Mouse (Mus musculus): ENCODE data around the gene Ubap1l. TPM values are rescaled to one million over a fixed set of nuclear protein-coding genes. Genes with fewer than 3 reads are reported as not detected.

Ubap1l gene
- polyA plus RNA-seq, 1 experiment = 0.16 TPM

DNA sequence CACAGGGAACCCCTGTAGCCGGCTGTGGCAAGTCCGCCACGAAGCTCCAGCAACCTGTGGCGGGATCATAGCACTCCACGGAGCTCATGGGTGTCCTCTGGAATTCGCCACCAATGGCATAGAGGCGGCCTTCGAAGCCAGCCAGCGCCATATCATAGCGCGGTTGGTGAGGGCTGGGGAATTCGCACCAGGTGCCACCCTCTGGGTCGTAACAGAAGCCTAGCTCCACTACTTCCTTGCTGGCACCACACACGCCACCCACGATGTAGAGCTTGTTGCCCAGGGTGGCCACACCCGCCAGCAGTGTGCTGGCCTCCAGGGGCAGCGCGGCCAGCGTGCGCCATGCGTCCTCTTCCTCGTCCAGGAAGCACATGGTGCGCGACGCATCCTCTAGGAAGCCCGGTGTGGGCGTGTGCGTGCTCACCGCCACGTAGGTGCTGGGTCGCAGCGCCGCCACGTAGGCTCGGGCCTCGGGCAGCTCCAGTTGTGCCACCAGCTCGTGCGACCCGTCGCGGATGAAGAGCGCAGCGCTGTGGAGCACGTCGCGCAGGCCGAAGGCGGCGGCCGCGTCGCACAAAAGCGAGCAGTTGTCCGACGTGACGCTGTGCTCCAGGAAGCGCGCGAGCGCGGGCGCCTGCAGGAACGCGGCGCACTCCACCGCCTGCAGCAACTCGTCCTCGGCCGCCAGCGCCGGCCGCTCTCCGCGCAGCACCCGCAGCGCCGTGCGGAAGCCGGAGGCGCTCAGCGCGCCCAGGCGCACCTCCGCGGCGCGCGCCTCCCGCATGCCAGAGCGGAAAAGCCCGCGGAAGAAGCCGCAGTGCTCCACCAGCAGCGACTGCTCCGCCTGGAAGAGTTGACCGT lies 30.1 kb downstream of the Ubap1l start:
- Histone ChIP-seq H3K4me2 (ENCODE audit: low read depth) (no peak overlapping the region), H3K79me2 (ENCODE audit: control insufficient read depth, insufficient read depth) (no peaks in the 10 kb centered on the region), H3K27me3 (ENCODE audit: control insufficient read depth, insufficient read depth, insufficient read length) (peaks cover 31% of the 10 kb centered on the region), H3K4me3 (no peak overlapping the region), H3ac (ENCODE audit: control insufficient read depth, insufficient read length) (no peak overlapping the region), H3K36me3 (ENCODE audit: control insufficient read depth, insufficient read depth) (no peaks in the 10 kb centered on the region)
- TF ChIP-seq E2F4 (IDR thresholded peaks at IDR 0.05; ENCODE audit: insufficient read depth) (no peak), CEBPB (IDR thresholded peaks at IDR 0.05; ENCODE audit: insufficient read depth, poor library complexity, severe bottlenecking) (no peak), REST (IDR thresholded peaks at IDR 0.05; ENCODE audit: insufficient read depth, insufficient read length) (no peak), SRF (IDR thresholded peaks at IDR 0.05; ENCODE audit: control insufficient read depth, insufficient read length, low read depth) (no peak), POLR2AphosphoS2 (IDR thresholded peaks at IDR 0.05; ENCODE audit: insufficient read length, low read depth) (no peak), MYOD1 (IDR thresholded peaks at IDR 0.05; ENCODE audit: control insufficient read depth in 1 of 3, insufficient read length in 2 of 3, low read depth in 2 of 3) (no peak), TCF12 (IDR thresholded peaks at IDR 0.05; ENCODE audit: insufficient read depth, poor library complexity, severe bottlenecking) (no peak), USF1 (IDR thresholded peaks at IDR 0.05; ENCODE audit: low read depth) (no peak), MYOG (IDR thresholded peaks at IDR 0.05; ENCODE audit: control insufficient read depth in 1 of 3, insufficient read depth in 1 of 3, insufficient read length in 2 of 3, low read depth in 2 of 3) (no peak), TCF3 (IDR thresholded peaks at IDR 0.05; ENCODE audit: insufficient read length, low read depth) (no peak)

DNA sequence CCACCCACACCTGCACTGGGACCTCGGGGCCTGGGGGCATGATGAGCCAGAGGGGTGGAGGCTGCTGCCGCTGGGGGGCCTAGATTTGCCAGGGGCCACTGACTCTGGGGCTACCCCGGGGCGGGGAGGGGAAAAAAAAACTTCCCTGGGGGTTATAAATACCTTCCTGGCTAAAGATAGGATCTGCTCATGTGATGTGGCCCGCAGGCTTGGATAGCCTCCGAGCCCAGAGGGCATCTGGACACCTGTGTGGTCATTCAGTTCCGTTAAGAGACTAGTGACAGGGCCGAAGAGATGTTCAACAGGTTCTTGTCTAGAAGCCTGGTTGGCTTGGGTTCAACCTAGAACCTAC lies 30.7 kb downstream of the Ubap1l start, which contains the start of gene Kbtbd13:
TSS of gene Kbtbd13 (minus strand) at position 40 of the 352 bp plus-strand sequence.
- TF ChIP-seq MYOD1 (IDR thresholded peaks at IDR 0.05; ENCODE audit: control insufficient read depth in 1 of 3, insufficient read length in 2 of 3, low read depth in 2 of 3) (peak in 1 of 3 experiments; percentile 16), CEBPB (IDR thresholded peaks at IDR 0.05; ENCODE audit: insufficient read depth, poor library complexity, severe bottlenecking) (no peak), POLR2A (IDR thresholded peaks at IDR 0.05; ENCODE audit: insufficient read length, low read depth) (no peak)
- Histone ChIP-seq H3ac (ENCODE audit: control insufficient read depth, insufficient read length) (no peak within 1 kb of the TSS), H3K4me3 (no peak within 1 kb of the TSS), H3K27me3 (ENCODE audit: control insufficient read depth, insufficient read depth, insufficient read length) (peaks cover 31% of the 10 kb centered on the region), H3K4me2 (ENCODE audit: low read depth) (no peak within 1 kb of the TSS), H3K36me3 (ENCODE audit: control insufficient read depth, insufficient read depth) (no peaks in the 10 kb centered on the region), H3K79me2 (ENCODE audit: control insufficient read depth, insufficient read depth) (no peaks in the 10 kb centered on the region)

DNA sequence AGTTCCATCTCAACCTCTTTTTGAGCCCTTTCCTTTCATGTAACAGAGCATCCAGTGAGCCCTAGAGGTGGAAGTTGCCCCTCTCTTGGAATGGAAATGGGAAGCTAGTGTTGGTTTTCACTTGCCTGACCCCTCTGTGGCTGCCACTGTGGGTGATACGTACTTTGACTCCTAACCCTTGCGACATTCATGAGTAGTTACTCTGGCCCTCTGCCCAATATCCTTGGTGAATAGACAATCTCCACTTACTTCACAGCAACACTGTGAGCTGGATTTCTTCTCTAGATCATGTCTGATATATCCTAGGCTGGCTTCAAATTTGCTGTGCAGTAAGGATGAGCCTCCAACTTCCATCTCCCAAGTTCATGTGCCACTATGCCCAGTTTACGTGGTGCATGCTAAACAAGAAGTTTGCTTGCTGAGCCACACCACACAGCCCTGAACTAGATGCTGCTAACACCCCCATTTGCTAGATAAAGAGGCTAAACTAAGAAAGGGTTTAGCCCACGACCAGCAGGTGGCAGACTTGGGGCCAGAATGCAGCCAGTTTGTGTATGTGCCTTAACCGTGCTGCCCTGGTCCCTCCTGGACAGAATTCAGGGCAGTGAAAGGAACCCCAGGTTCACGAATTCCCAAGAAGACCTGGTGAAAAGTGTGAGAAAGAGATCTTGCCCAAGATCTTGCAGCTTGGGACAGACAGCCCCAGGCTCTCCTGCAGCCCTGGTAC lies 32.0 kb downstream of the Ubap1l start:
- Histone ChIP-seq H3K36me3 (ENCODE audit: control insufficient read depth, insufficient read depth) (no peaks in the 10 kb centered on the region), H3K27me3 (ENCODE audit: control insufficient read depth, insufficient read depth, insufficient read length) (peaks cover 31% of the 10 kb centered on the region), H3ac (ENCODE audit: control insufficient read depth, insufficient read length) (no peak overlapping the region), H3K4me3 (no peak overlapping the region), H3K79me2 (ENCODE audit: control insufficient read depth, insufficient read depth) (no peaks in the 10 kb centered on the region), H3K4me2 (ENCODE audit: low read depth) (no peak overlapping the region)
- TF ChIP-seq TCF12 (IDR thresholded peaks at IDR 0.05; ENCODE audit: insufficient read depth, poor library complexity, severe bottlenecking) (no peak), USF1 (IDR thresholded peaks at IDR 0.05; ENCODE audit: low read depth) (no peak)

DNA sequence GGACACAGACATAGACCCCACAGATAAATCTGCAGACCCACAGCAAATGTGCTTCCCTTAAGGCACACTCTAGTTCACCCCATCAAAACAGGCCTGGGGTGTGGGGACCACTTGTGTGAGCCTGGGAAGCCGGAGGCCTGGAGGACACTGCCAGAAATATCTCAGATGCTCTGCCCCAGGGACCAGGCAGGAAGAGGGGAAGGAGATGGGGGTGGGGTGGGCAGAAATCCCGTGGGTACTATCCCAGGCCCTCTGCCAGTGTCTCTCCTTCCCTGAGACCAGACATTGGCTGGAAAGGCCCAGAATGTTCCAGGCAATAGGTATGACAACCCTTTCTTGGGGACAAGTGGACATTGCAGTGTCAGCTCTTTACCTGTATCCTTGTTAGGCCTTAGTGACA lies 32.8 kb downstream of the Ubap1l start:
- peaks cover 26% of the 10 kb centered on the region for H3K27me3 ChIP-seq (ENCODE audit: control insufficient read depth, insufficient read depth, insufficient read length)
- H3K4me3 ChIP-seq = no peak overlapping the region
- no peak for TF ChIP-seq MAX (IDR thresholded peaks at IDR 0.05; ENCODE audit: low read depth)
- TF ChIP-seq USF1 (IDR thresholded peaks at IDR 0.05; ENCODE audit: low read depth) = no peak
- TF ChIP-seq E2F4 (IDR thresholded peaks at IDR 0.05; ENCODE audit: insufficient read depth) = no peak
- no peak for TF ChIP-seq REST (IDR thresholded peaks at IDR 0.05; ENCODE audit: insufficient read depth, insufficient read length)
- TF ChIP-seq SRF (IDR thresholded peaks at IDR 0.05; ENCODE audit: control insufficient read depth, insufficient read length, low read depth) = no peak
- TF ChIP-seq POLR2AphosphoS2 (IDR thresholded peaks at IDR 0.05; ENCODE audit: insufficient read length, low read depth) = no peak
- no peak for TF ChIP-seq TCF12 (IDR thresholded peaks at IDR 0.05; ENCODE audit: insufficient read depth, poor library complexity, severe bottlenecking)
- TF ChIP-seq CEBPB (IDR thresholded peaks at IDR 0.05; ENCODE audit: insufficient read depth, poor library complexity, severe bottlenecking) = no peak
- TF ChIP-seq POLR2A (IDR thresholded peaks at IDR 0.05; ENCODE audit: insufficient read length, low read depth) = no peak
- no peak for TF ChIP-seq MYOD1 (IDR thresholded peaks at IDR 0.05; ENCODE audit: control insufficient read depth in 1 of 3, insufficient read length in 2 of 3, low read depth in 2 of 3)
- TF ChIP-seq TCF3 (IDR thresholded peaks at IDR 0.05; ENCODE audit: insufficient read length, low read depth) = no peak
- TF ChIP-seq MYOG (IDR thresholded peaks at IDR 0.05; ENCODE audit: control insufficient read depth in 1 of 3, insufficient read depth in 1 of 3, insufficient read length in 2 of 3, low read depth in 2 of 3) = no peak
- no peaks in the 10 kb centered on the region for H3K36me3 ChIP-seq (ENCODE audit: control insufficient read depth, insufficient read depth)
- no peaks in the 10 kb centered on the region for H3K79me2 ChIP-seq (ENCODE audit: control insufficient read depth, insufficient read depth)
- no peak overlapping the region for H3ac ChIP-seq (ENCODE audit: control insufficient read depth, insufficient read length)
- H3K4me2 ChIP-seq (ENCODE audit: low read depth) = no peak overlapping the region

DNA sequence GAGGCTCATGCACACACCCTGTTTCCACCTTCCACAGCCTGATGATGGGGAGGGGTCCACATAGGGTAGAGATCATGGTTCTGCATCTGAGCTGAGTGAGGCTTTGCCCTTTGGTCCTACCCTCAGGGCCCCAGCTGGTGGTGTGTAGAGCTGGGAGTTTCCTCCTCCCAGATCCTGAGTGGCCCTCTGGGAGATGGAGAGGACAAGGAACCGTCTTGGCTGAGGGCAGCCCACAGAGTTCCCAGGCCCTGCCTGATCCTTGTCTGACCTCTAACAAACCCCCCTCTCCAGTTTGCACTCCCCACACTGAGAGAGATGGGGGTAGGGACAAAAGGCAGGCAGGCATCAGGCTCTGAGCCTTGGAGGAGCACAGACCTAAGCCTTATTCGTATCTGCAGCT lies 33.5 kb downstream of the Ubap1l start:
- TF ChIP-seq USF1 (IDR thresholded peaks at IDR 0.05; ENCODE audit: low read depth) (no peak), MAX (IDR thresholded peaks at IDR 0.05; ENCODE audit: low read depth) (no peak), REST (IDR thresholded peaks at IDR 0.05; ENCODE audit: insufficient read depth, insufficient read length) (no peak), CEBPB (IDR thresholded peaks at IDR 0.05; ENCODE audit: insufficient read depth, poor library complexity, severe bottlenecking) (no peak), POLR2A (IDR thresholded peaks at IDR 0.05; ENCODE audit: insufficient read length, low read depth) (no peak), SRF (IDR thresholded peaks at IDR 0.05; ENCODE audit: control insufficient read depth, insufficient read length, low read depth) (no peak), E2F4 (IDR thresholded peaks at IDR 0.05; ENCODE audit: insufficient read depth) (no peak), POLR2AphosphoS2 (IDR thresholded peaks at IDR 0.05; ENCODE audit: insufficient read length, low read depth) (no peak), TCF12 (IDR thresholded peaks at IDR 0.05; ENCODE audit: insufficient read depth, poor library complexity, severe bottlenecking) (no peak), MYOD1 (IDR thresholded peaks at IDR 0.05; ENCODE audit: control insufficient read depth in 1 of 3, insufficient read length in 2 of 3, low read depth in 2 of 3) (no peak), MYOG (IDR thresholded peaks at IDR 0.05; ENCODE audit: control insufficient read depth in 1 of 3, insufficient read depth in 1 of 3, insufficient read length in 2 of 3, low read depth in 2 of 3) (no peak), TCF3 (IDR thresholded peaks at IDR 0.05; ENCODE audit: insufficient read length, low read depth) (no peak)
- H3K79me2 ChIP-seq (ENCODE audit: control insufficient read depth, insufficient read depth) = no peaks in the 10 kb centered on the region
- H3K27me3 ChIP-seq (ENCODE audit: control insufficient read depth, insufficient read depth, insufficient read length) = peaks cover 19% of the 10 kb centered on the region
- no peak overlapping the region for H3K4me3 ChIP-seq
- H3ac ChIP-seq (ENCODE audit: control insufficient read depth, insufficient read length) = no peak overlapping the region
- H3K36me3 ChIP-seq (ENCODE audit: control insufficient read depth, insufficient read depth) = no peaks in the 10 kb centered on the region
- H3K4me2 ChIP-seq (ENCODE audit: low read depth) = no peak overlapping the region
